Mouse (Mus musculus) G1E-ER4 (cell line): Measurements from ENCODE around the gene Rps10. TPM values are rescaled to one million over a fixed set of nuclear protein-coding genes. Genes with fewer than 3 reads are reported as not detected.
A peak's percentile ranks its signal among the peaks of the same experiment; 100 is the strongest.

Source experiments
- GATA1 ChIP-seq: IDR thresholded peaks from one replicate; pipeline ENCODE4 v1.8.0; 2012; ENCODE audit warnings: low read length, inconsistent platforms
- polyA plus RNA-seq: library from polyadenylated mRNA; stranded (reverse); fragments of >175 nt; gene quantifications from 2 replicates; pipeline ENCODE4 v1.2.3, GENCODE M21; 2012

Rps10 gene
- 2,779 and 3,446 TPM in 2 replicates for polyA plus RNA-seq

DNA sequence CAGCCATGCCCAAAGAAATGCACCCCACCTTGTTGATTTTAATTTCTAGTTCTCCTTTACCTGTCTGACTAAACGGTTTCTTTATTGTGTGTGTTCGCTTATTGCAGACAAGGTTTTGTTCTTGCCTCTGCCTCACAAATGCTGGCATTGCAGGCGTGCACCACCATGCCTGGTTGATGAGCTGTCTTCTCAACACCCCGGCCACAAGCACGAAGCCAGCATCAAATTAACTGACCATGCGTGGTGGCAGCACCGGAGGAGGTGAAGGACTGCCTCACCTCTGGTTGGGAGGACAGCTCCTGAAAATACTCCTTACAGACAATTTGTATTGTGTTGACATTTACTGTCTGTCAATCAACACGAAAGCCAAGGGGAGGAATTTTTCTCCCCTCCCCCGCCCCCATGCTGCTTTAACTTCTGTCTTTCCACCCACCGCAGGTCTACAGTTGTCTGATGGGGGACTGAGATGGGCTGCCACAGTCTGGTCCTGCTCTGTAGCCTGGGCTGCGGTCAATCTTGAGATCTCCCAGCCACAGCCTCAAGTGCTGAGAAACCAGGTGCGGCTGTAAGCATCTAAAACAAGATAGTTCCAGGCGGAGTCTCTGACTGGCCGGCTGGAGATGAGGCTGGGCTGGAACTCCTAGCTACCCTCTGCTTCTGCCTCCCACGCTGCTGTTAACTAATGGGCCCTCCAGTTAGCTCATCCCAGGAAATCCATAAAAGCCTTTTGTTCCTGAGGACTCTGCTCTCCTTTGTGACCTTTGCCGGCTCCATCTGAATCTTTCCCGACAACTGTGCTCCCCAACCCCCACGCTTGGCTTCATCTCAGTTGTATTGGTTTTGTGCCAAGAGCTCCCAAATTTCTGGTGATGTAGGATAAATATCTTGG is at the start of gene Rps10:
Rps10 (minus strand) TSS at position 538 of the 889 bp plus-strand sequence.
- TF ChIP-seq GATA1 = peak; percentile 22

DNA sequence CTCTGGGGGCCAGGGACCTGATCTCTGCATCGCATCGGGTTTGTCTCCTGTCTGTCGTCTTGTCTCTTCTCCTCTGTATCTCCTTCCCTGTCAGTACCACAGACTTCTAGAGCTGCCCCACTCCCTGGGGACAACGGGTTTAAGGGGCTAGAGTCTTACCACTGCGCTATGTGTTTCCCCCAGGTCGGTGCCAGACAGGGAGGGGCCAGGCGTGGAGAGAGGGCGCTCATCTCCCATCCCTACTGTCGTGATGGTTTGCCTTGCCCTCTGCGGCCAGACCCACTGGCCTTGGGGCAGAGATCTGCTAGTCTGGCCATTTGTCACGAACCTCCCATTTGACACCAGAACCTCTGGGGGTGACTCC is 49.1 kb upstream of the Rps10 start:
- TF ChIP-seq GATA1 = no peak

DNA sequence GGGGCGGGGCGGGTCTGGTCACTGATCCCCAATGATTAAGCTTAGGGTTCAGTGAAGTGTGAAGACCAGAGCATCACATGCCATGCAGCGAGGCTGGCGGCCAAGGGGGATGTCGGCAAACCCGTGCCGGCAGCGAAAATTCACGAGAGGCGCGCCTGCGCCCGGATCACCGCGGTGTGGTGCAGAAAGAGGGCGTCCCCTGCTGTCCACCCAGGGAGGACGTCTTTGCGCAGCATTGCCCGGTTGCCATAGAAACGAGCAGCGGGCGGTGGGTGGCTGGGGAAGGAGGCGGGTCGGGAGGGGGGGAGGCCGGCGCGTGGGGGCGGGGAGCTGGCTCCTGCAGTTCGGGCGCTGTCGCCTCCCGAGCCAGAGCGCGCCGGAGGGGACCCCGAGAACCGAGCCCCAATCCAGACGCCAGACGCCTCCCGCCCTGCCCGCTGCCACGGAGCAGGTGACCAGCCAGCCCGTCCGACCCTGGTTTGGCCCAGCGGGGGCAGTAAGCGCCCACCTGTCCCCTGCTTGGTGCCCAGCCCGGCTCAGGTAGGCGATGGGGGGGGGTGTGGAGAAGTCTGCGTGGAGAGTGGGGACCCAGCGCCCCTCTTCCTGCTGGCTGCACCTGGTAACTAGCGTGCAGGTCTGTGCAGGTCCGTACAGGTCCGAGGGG is 48.5 kb upstream of the Rps10 start:
- no peak for TF ChIP-seq GATA1

DNA sequence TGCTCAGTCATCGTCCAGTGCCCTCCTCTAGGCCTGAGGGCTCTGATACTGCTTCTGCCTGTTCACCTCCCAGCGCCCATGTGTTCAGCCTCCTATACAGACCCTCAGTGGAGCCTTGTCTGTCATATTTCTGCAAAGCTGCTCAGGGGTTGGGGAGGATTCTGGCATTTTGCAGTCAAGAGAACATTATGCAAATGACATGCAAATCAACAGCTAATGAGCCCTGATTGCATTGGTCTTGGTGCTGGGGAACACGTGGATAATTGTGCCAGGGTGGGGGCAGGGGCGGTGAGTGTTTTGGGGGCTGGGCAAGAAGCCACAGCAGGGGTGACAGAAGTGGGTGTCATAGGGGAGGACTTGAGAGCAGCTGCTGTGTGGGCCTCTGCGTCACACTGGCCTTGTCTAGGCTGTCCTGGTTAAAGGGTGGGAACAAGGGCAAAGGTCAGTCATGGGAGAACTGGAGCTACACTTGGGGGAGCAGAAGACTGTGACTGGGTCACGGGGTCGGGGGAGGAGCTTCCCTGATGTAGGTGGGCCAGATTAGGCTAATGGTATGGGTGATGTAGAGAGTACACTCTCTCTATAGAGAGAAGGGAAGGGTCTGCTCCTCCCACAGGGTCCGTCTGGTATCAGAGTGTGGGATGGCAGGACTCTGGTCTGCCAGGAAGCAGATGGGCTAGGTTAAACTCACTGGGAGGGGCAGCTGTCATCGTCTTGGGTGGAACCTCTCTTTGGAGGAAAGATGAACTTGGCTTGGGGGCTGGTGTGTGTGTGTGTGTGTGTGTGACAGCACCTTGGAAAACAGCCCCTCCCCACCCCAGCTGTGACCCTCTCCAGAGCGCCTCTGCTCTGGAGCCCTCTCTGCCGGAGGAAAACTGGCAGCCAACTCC is 42.7 kb upstream of the Rps10 start:
- no peak for TF ChIP-seq GATA1

DNA sequence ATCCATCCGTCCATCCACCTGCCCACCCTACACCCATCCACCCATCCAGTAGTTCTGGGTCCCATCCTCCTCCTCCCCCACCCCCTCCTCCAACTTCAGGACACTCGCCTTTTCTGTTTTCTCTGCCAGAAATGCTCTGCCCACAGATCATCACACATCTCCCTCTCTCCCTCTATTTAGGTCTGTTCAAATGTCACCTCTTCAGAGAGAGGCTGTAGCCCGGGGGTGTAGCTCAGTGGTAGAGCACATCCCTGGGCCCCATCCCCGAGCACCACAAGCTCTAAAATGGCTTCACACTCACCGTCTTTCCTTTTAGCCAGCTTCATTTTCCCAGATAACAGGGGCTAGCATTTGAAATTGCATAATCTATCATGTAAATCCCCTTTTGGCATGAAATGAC is 41.3 kb upstream of the Rps10 start:
- TF ChIP-seq GATA1 = no peak

DNA sequence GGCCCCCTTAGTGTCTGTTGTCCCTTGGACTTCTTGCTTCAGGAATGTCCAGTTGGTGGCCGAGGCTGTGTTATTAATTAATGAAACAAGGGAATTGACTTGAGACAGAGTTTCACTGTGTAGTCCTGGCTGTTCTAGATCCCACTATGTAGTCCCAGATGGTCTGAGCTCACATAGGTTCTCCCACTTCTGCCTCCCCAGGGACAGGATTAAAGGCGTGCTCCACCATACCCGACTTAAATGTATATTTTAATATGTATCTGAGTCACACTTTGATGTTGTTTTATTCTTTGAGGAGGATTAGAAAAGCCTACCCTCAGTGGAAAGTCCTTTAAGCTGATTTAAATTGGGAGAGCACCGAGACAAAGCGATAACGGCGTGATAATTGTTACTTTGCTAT is 39.8 kb upstream of the Rps10 start:
- no peak for TF ChIP-seq GATA1

DNA sequence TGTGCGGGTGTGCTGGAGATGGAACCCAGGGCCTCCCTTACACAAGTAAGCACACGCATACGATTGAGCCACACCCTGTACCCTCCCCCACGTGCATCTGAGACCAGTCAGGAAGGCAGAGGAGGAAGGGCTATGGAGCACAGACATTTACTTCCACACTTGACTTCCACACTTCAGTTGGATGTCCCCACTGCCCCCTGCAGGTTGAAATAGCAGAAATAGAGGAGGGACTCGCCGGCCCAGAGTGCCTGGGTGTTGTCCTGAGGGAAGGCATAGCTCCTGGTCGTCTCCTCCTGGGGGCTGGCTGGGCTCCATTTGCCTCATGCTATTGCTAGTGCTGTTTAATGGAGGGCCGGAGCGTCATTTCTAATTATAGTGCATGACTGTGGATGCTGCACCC is 39.0 kb upstream of the Rps10 start:
- TF ChIP-seq GATA1 = no peak

DNA sequence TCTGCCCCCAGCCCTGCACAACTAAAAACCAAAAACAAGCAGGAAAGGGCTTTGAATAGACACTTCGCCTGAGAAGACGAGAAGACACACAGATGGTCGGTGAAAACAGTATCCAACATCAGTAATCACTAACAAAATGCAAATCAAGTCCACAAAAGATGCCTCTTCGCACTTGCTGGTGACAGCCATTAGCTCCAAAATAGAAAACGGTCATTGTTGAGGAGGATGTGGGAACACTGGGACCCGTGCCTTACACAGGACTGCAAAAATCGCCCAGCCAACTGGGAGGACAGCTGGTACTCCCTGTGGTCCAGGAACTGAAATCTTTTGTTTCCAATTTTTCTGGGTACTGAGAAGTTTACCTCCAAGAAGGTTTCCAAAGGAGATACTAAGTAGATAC is 37.5 kb upstream of the Rps10 start:
- no peak for TF ChIP-seq GATA1

DNA sequence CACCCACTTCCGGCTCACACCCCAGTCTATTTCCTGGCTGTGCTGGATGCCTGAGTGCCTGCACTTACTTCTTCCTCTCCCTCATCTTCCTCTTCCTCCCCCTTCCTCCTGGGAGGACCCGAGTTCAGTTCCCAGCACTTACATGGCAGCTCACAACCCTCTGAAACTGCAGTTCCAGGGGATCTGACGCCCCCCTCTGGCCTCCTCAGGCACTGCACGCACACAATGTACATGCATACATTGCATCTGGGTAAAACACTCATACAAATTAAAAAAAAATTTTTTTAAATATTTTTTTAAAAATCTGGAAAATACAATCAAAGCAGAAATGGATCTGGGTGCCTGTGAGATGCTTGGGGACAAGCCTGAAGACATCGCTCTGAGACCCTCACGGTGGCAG is 35.3 kb upstream of the Rps10 start:
- TF ChIP-seq GATA1 = no peak

DNA sequence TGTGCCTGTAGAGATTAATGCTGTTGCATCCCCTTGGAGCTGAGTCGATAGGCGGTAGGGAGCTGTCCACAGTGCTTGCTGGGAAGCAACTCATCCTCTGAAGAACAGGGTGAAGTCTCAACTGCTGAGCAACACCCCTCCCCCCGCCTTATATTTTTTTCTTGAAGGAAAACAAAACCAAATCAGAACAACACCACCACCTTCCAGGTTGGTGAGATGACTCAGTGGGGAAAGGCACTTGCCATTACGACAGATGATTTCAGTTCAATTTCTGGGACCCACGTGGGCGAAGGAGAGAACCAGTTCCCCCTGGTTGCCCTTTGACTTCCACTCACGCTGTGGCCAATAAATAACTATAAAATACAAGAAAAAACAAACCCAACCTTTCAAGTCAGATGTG is 22.3 kb upstream of the Rps10 start:
- no peak for TF ChIP-seq GATA1

DNA sequence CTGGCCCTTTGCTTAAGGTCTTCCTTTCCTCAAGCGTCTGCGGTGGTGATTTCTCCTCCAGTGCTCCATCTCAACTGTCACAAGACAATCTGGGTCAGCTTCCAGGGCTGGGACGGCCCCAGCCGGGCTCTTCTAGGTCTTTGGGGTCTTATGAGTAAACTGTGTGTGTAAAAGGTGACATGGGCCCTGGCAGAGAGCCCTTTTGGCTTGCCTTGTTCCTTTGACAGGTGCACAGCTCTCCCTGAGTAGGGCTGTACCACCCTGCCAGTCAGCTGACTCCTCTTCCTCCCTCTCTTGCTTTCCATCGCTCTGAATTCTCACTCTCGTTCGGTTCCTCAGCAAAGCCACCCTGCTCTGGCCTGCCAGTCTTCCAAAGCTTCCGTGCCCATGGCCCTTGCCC is 20.7 kb upstream of the Rps10 start:
- no peak for TF ChIP-seq GATA1

DNA sequence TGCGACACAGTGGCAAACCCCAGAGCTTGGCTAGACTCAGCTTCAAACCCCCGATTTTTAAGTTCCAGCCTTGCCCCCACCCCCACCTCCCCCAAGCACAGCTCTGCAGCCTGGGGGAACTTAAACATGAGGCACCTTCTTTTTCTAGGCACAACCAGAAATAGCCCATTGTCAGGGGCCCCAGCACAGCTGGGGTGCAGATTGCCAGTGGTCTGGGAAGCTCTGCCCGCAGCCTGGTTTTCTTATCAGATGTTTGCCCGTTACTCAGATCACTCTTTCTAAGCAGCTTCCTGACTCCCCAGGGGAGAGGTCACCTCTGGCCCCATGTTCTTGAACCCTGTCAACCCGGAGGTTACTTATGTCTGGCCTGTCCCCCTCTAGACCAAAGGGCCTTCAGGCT is 19.9 kb upstream of the Rps10 start:
- TF ChIP-seq GATA1 = no peak

DNA sequence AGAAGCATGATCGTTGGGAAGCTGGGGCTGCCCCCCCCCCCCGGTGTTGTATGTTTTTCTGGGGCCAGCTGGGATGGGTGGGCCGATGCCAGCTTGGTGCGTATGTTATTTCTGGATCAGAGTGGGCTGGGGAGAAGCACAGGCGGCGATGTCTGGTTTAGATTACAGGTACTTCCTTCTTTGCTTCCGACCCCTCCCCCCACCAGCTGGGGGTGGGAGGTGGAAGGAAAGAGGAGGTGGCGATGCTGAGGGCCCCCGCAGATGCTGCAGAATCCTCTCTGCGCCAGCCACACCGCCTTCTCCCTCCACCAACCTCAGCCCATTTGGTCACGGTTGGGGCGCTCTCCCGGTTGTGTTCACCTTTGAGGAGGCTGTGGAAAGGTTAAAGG is 19.5 kb upstream of the Rps10 start:
- no peak for TF ChIP-seq GATA1

DNA sequence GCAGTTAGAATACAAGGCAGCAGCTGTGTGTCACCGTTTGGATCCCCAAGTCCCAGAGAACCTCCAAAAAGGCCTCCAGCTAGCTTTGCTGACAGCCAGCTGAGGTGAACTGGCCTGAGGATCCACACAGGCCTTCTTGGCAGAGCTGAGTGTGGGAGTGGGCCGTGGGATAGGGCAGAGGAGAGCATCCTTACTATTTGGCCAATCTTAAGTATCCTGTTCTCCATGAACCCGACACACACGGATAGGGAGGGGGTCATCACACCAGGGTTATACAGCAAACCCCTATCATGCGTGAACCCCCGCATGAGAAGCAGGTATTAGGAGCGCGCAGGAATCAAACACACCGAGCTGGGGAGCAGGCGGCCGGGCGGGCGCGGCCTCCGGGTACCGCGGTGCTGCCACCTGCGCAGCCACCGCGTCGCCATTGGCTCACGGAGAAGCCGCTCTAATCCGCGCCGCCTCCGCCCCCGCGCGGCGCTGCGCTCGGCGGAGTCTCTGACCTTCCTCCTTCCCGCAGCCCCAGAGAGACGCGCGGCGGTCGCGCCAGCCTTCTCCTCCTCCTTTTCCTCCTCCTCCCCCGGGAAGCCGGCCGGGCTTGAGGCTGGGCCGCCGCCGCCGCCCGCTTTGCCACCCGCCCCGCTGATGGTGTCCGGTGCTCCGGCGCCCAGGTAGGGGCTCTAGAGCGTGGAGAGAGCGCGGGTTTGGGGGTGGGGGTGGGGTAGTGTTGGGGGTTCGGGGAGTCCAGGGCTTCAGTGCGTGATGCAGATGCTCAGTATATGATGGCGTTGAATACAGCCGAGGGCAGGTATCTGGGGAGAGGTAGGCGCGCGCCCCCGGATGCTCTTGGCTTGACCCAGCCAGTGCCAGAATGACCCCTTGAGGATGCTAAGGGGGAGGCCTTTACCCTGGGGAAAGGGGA is 18.9 kb upstream of the Rps10 start, which contains the start of gene Pacsin1:
Pacsin1 (plus strand) TSS at position 421 of the 922 bp plus-strand sequence.
- TF ChIP-seq GATA1 = no peak

DNA sequence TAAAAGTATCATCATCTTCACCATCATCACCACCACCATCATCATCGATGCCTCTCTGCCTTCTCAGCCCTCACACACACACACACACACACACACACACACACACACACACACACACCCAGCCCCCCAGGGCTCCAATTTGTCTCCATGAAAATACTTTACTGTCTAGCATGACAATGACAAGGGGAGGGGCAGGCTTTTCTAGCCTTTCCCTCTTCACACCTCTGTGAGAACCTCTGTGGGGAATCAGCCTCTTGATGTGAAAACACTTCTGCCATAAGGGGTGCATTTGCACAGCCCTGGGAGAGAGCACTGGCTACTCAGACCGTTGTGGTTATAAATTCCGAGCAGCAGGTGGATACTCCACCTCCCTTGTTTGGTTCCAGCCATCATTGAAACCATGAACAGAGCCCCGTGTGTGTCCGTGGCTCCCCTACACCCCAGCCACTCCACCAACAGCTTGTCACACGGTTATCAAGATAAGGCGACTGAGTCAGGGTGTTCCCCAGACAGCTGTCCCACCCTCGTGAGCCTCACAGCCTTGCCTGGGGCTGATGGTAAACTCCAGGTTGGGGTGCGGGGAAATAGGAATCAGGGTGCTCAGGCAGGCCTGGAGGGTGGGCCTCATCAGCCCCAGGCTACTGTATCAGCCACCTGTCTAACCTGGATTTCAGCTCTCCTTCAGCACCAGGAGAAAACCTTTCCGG is 16.9 kb upstream of the Rps10 start:
- TF ChIP-seq GATA1 = no peak
